16 mouse cellular contexts compared by ENCODE assay signal in the genomic region with DNA sequence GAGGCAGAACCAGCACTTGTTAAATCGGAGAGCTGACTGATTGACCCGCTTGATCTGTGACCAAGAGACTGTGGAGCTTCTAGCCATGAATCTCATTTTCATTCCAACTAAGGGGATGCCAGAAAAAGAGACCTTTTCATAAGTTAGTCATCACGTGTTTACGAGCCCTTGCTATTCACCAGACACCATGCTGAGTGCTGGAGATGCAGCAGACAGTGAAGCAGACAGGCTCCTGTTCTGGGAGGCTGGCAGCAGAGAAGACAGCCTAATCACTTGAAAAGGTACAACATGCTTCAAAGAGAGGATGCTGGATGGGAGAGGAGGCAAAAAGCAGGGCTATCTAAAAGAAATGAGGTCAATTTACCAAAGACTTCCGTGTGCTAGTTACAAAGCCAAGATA. TPM values are rescaled to one million over a fixed set of nuclear protein-coding genes. Genes with fewer than 3 reads are reported as not detected.
"Had no signal": no experiment of that assay in that cellular context is flagged by ENCODE, and none has a peak within 500 bp of the region (broad histone marks: within the 10 kb centered on the region; RNA-seq: fewer than 3 reads in every experiment).

No protein-coding gene starts in this region.

- H3K9me3 ChIP-seq: neural tube, embryonic 15.5 days; stomach, embryonic 15.5 days had no signal

- H3K9ac ChIP-seq: neural tube, embryonic 15.5 days; stomach, embryonic 15.5 days had no signal

- H3K4me1 ChIP-seq: neural tube, embryonic 15.5 days; stomach, embryonic 15.5 days had no signal

- H3K27me3 ChIP-seq: neural tube, embryonic 15.5 days; stomach, embryonic 15.5 days had no signal

- DNase-seq: retina, postnatal 1 day; right cerebral cortex, adult 18-20 months; right cerebral cortex, postnatal 14 days; right cerebral cortex, postnatal 25 days; right cerebral cortex, postnatal 4 days; spleen, adult 18-20 months; thymus, adult 18-20 months; thymus, adult 2 months; thymus, postnatal 14 days; thymus, postnatal 25 days; thymus, postnatal 36 days; thymus, postnatal 4 days had no signal

- H3K27ac ChIP-seq: neural tube, embryonic 15.5 days; stomach, embryonic 15.5 days; stomach, postnatal 0 days had no signal

- H3K4me2 ChIP-seq: neural tube, embryonic 15.5 days; stomach, embryonic 15.5 days had no signal

- H3K36me3 ChIP-seq: neural tube, embryonic 15.5 days; stomach, embryonic 15.5 days had no signal

- H3K4me3 ChIP-seq: neural tube, embryonic 15.5 days; stomach, embryonic 15.5 days had no signal

RNA-seq across cellular contexts. Expression of gene Lrrc55, which starts 12.3 kb away (rescaled TPM):
- total RNA-seq: neutrophil, adult 5-6 weeks had no signal
